Mouse (Mus musculus) cerebellum, adult 2 months (tissue): ENCODE results near the gene Erap1.

Source experiments
- CTCF ChIP-seq: fragments of 200-500 bp; IDR thresholded peaks from 2 replicates; pipeline ENCODE4 v1.5.1; 2011; ENCODE audit warnings: low read depth, mild to moderate bottlenecking, control low read depth, low read length, moderate library complexity, borderline replicate concordance; ENCODE audit not compliant: insufficient read depth
- POLR2A ChIP-seq: fragments of 200-500 bp; IDR thresholded peaks from 2 replicates; pipeline ENCODE4 v1.6.1; 2011; ENCODE audit warnings: low read length, control low read depth, borderline replicate concordance; ENCODE audit not compliant: insufficient read depth

GRCm38 (mm10) chr13:74632857-74633256 is 6.5 kb upstream of the Erap1 start:
- TF ChIP-seq CTCF (no peak), POLR2A (no peak)
